Mouse (Mus musculus) stomach, embryonic 14.5 days (tissue): ENCODE data around the gene Ndufaf2. TPM values are rescaled to one million over a fixed set of nuclear protein-coding genes. Genes with fewer than 3 reads are reported as not detected.

ENCODE experiments used
- ATAC-seq: fragments of 200-750 bp; cut with Nextera tagmentation; 2 replicates; pipeline ENCODE4 v1.8.0; 2017; ENCODE audit warnings: low read depth, moderate TSS enrichment; ENCODE audit not compliant: insufficient number of reproducible peaks, insufficient read depth, low FRiP score
- H3K27ac ChIP-seq: fragments of 300-500 bp; sonication (generic); 2 replicates; pipeline ENCODE4 v1.5.1; 2014; ENCODE audit warnings: mild to moderate bottlenecking, low read length, moderate library complexity, mixed read lengths
- H3K27me3 ChIP-seq: fragments of 300-500 bp; sonication (generic); 2 replicates; pipeline ENCODE4 v1.6.1; 2014; ENCODE audit warnings: low read length, control low read depth, mixed read lengths; ENCODE audit not compliant: control insufficient read depth, insufficient read depth
- H3K36me3 ChIP-seq: fragments of 300-500 bp; sonication (generic); 2 replicates; pipeline ENCODE4 v1.6.1; 2014; ENCODE audit warnings: mild to moderate bottlenecking, control low read depth, low read length, moderate library complexity, mixed read lengths; ENCODE audit not compliant: control insufficient read depth, insufficient read depth
- H3K4me1 ChIP-seq: fragments of 300-500 bp; sonication (generic); 2 replicates; pipeline ENCODE4 v1.6.1; 2014; ENCODE audit warnings: low read length, control low read depth, mixed read lengths; ENCODE audit not compliant: control insufficient read depth, insufficient read depth
- H3K4me2 ChIP-seq: fragments of 300-500 bp; sonication (generic); replicated peaks from 2 replicates; pipeline ENCODE4 v1.6.1; 2014; ENCODE audit warnings: low read depth, low read length, control low read depth
- H3K4me3 ChIP-seq: fragments of 300-500 bp; sonication (generic); 2 replicates; pipeline ENCODE4 v1.5.1; 2014; ENCODE audit warnings: low read depth, low read length, control low read depth
- H3K9ac ChIP-seq: fragments of 300-500 bp; sonication (generic); replicated peaks from 2 replicates; pipeline ENCODE4 v1.6.1; 2014; ENCODE audit warnings: low read depth, mild to moderate bottlenecking, control low read depth, low read length, moderate library complexity, mixed read lengths
- H3K9me3 ChIP-seq: fragments of 300-500 bp; sonication (generic); 2 replicates; pipeline ENCODE4 v1.6.1; 2016; ENCODE audit warnings: low read depth, low read length, control low read depth; ENCODE audit not compliant: control insufficient read depth
- WGBS: fragments of 180-500 bp; shearing (Covaris S2); extraction: QIAGEN DNeasy Blood & Tissue Kit; methylation state at CpG from one replicate; pipeline ENCODE4 v1.1.7; 2014; 5-methylcytosine and 5-hydroxymethylcytosine counted together
- polyA plus RNA-seq: library from polyadenylated mRNA; unstranded; fragments of >200 nt; fragmentation: Nextera tagmentation; extraction: Ambion mirVana; gene quantifications from 2 replicates; pipeline ENCODE4 v1.2.1, GENCODE M21; 2014

Ndufaf2 gene
- polyA plus RNA-seq, 1 experiment from 2014 or later, result 80.7 TPM

DNA sequence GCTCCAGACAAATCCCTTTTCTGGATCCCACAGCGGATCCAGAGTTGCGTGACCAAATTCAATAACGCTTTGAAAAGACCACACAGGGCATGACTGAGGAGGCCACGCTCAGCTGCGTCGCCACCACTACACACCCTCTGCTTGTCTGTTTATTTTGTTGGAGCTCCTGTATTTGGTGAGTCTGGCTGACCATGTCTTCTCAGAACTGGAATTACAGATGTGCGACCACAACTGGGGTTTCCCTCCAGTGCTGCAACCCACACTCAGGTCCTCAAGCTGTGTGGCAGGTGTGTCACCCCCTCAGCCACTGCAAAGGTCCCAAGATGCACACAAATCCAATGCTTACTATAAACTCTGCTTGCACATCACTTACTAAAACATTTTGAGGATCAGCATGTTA lies 66.1 kb downstream of the Ndufaf2 start:
- no peak overlapping the region for H3K9ac ChIP-seq
- ATAC-seq, result no peak
- no peak overlapping the region for H3K27ac ChIP-seq
- no peaks in the 10 kb centered on the region for H3K27me3 ChIP-seq
- WGBS, result 90% methylated on average over 7 of the region's 7 CpGs
- no peaks in the 10 kb centered on the region for H3K36me3 ChIP-seq
- no peaks in the 10 kb centered on the region for H3K4me1 ChIP-seq
- no peak overlapping the region for H3K4me3 ChIP-seq
- no peak overlapping the region for H3K4me2 ChIP-seq
- no peaks in the 10 kb centered on the region for H3K9me3 ChIP-seq

DNA sequence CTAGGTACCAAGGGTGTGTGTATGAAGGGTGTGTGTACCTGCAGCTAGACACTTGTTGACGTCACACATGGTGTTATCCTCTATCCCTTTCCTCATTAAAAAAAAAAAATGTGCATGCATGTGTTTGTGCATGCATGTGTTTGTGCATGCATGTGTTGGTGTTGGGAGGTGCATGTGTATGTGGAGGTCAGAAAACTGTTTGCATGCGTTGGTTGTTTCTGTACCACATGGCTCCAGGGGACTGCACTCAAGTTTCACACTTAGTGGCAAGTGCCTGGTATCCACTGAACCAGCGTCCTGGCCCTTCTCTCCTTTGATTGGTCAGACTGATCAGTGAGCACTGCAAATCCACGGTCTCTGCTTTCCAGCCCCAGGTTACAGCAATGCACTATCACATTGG lies 71.7 kb downstream of the Ndufaf2 start:
- Histone ChIP-seq H3K4me1 (no peaks in the 10 kb centered on the region), H3K36me3 (no peaks in the 10 kb centered on the region), H3K9ac (no peak overlapping the region), H3K4me2 (no peak overlapping the region), H3K4me3 (no peak overlapping the region), H3K9me3 (no peaks in the 10 kb centered on the region), H3K27ac (no peak overlapping the region), H3K27me3 (no peaks in the 10 kb centered on the region)
- WGBS, result 74% methylated on average over 4 of the region's 4 CpGs
- ATAC-seq, result no peak

DNA sequence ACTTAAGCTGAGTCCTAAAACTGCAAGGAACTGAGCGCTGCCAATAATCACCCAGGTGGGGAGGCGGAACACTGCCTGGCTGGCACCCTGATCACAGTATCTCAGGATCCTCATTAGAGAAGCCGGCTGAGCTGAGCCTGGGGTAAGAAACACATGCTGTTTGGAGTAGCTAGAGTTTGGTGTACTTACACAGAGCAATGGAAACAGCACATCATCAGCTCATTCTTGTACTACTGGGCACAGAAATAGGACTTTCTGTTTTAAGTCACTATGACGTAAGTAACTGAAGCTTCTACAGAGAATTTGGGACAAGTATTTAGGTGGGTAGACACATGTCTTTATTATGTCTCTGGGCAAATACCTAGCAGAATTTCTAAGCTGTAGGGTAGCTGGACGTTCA lies 72.4 kb downstream of the Ndufaf2 start:
- ATAC-seq, result no peak
- Histone ChIP-seq H3K27ac (no peak overlapping the region), H3K36me3 (no peaks in the 10 kb centered on the region), H3K4me2 (no peak overlapping the region), H3K9ac (no peak overlapping the region), H3K4me3 (no peak overlapping the region), H3K9me3 (no peaks in the 10 kb centered on the region), H3K27me3 (no peaks in the 10 kb centered on the region), H3K4me1 (no peaks in the 10 kb centered on the region)
- WGBS, result 83% methylated on average over 5 of the region's 5 CpGs

DNA sequence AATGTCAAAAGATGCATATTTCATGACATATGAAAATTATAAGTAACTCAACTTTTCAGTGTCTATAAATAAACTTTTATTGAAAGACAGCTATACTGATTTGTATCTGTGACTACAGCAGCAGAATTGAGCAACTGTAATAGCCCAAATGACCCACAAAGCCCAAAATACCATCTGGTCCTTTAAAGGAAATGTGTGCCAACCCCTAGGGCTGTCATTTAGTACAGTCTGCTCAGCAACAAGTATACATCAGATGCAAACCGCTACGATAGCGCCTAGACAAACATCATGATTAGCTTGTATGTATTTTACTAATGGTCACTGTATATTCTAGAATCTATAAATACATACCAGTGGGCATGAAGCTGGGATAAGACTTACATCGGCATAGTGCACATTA lies 74.3 kb downstream of the Ndufaf2 start:
- ATAC-seq, result no peak

DNA sequence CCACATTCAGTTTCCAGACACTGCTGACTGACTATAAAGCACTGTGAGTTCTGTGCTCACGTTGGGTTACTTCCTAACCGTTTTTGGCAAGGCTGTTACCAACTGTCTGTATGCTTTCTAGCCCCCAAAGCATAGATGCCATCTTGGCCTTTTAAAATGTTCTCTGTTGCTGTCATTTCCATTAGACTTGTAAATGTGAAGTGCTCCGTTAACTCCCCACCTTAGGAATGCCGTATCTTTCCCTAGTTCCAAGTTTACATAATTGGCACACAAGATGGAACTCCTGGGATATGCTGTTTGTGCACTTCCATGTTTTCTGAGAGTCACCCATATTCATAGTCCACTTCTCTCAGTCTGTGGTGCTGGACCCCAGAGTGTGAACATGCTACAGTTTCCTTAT lies 80.5 kb downstream of the Ndufaf2 start:
- 0 out of 2 replicates have a peak, but pooled peaks cover 3% of the 10 kb centered on the region for H3K36me3 ChIP-seq
- 77% methylated on average over 4 of the region's 4 CpGs for WGBS

More for the DNA sequence above, 74.3 kb downstream of the Ndufaf2 start:
- no peaks in the 10 kb centered on the region for H3K9me3 ChIP-seq
- no peaks in the 10 kb centered on the region for H3K36me3 ChIP-seq
- WGBS, result 93% methylated on average over 4 of the region's 4 CpGs
- no peak overlapping the region for H3K9ac ChIP-seq
- H3K4me3 ChIP-seq, result no peak overlapping the region
- H3K4me1 ChIP-seq, result no peaks in the 10 kb centered on the region
- no peak overlapping the region for H3K27ac ChIP-seq
- H3K4me2 ChIP-seq, result no peak overlapping the region
- H3K27me3 ChIP-seq, result no peaks in the 10 kb centered on the region

DNA sequence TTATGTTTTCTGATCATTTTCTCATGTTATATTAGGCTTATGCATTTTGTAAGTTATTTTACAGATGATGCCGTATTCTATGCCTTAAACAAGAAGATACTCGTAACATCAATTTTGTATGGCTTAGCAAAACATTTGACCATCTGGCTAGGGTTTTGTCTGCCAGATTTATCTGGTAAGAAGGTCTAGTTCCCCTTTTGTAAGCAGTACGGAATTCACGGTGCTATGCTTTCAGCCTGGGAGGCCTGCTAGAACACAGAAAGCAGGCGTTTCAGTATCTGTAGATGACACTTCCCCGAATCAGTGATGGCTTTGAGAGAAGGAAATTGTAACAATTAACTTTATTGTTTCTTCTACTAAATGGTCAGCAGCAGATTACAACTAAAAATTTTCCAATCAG lies 80.9 kb downstream of the Ndufaf2 start:
- H3K4me3 ChIP-seq, result no peak overlapping the region
- WGBS, result 82% methylated on average over 6 of the region's 6 CpGs
- H3K36me3 ChIP-seq, result 0 out of 2 replicates have a peak, but pooled peaks cover 3% of the 10 kb centered on the region
- H3K27me3 ChIP-seq, result no peaks in the 10 kb centered on the region
- ATAC-seq, result no peak
- H3K9ac ChIP-seq, result no peak overlapping the region
- H3K9me3 ChIP-seq, result no peaks in the 10 kb centered on the region
- H3K4me1 ChIP-seq, result no peaks in the 10 kb centered on the region
- H3K4me2 ChIP-seq, result no peak overlapping the region
- no peak overlapping the region for H3K27ac ChIP-seq

More for the DNA sequence above, 80.5 kb downstream of the Ndufaf2 start:
- Histone ChIP-seq H3K4me2 (no peak overlapping the region), H3K27me3 (no peaks in the 10 kb centered on the region), H3K9me3 (no peaks in the 10 kb centered on the region), H3K9ac (no peak overlapping the region), H3K27ac (no peak overlapping the region), H3K4me3 (no peak overlapping the region), H3K4me1 (no peaks in the 10 kb centered on the region)
- no peak for ATAC-seq

DNA sequence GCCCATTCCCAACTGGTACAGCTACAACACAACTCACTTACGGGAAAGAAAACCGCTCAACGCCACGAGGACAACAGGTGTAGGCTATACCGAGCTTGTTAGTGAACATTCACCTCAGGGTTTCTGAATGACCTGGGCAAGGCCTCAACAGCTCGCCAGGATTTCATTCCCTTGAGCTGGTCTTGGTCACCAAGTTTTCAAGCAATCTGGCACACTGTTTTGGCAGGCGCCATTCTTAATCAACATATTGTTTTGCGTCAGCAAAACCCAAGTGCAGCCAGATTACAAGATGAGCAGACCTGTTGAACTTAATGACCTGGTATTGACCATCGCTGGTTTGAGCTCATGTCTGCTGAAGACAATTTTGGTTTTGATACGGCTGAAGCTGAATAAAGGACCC lies 88.3 kb downstream of the Ndufaf2 start:
- Histone ChIP-seq H3K4me1 (no peaks in the 10 kb centered on the region), H3K27me3 (no peaks in the 10 kb centered on the region), H3K9ac (no peak overlapping the region), H3K9me3 (no peaks in the 10 kb centered on the region), H3K4me3 (no peak overlapping the region), H3K4me2 (no peak overlapping the region), H3K27ac (no peak overlapping the region), H3K36me3 (0 out of 2 replicates have a peak, but pooled peaks cover 3% of the 10 kb centered on the region)
- 94% methylated on average over 10 of the region's 10 CpGs for WGBS
- no peak for ATAC-seq

DNA sequence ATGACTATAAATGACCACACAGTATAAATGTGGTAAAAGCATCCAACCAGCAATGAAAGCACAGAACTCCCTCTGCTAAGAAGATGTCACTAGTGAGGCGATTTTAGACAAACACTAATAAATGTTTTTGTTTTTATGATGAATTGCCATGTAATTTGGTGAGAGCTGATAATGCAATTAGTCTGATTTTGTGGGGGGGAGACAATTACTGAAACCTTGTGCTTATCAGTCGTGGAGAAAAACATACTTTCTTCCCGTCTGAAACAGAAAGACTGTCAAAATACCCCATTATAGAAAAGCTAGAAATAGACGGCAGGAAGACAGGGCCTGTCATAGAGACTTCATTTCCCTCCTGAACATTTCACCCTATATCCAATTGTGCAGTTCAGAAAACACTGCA lies 89.3 kb downstream of the Ndufaf2 start:
- H3K4me1 ChIP-seq, result no peaks in the 10 kb centered on the region
- H3K9me3 ChIP-seq, result no peaks in the 10 kb centered on the region
- no peak overlapping the region for H3K4me3 ChIP-seq
- no peaks in the 10 kb centered on the region for H3K27me3 ChIP-seq
- 62% methylated on average over 4 of the region's 4 CpGs for WGBS
- H3K9ac ChIP-seq, result no peak overlapping the region
- no peak overlapping the region for H3K4me2 ChIP-seq
- ATAC-seq, result no peak
- H3K36me3 ChIP-seq, result 0 out of 2 replicates have a peak, but pooled peaks cover 3% of the 10 kb centered on the region
- no peak overlapping the region for H3K27ac ChIP-seq

DNA sequence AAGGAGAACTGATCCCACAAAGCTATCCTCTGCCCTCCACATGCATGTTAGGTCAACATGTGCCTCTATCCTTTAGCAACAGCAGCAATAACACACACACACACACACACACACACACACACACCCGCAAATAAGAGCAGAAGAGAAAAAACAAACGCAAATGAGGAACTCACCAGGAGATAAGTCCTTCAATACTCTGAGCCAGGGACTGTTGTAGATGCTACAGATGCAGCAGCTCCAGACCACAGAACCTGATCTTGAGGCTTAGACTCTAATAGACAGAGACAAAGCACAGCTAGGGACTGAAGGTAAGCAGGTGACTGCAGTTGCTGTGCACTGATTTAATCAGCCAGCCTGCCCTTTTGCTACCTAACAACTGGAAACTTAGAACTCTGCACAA lies 92.4 kb downstream of the Ndufaf2 start:
- H3K4me2 ChIP-seq, result no peak overlapping the region
- H3K27ac ChIP-seq, result no peak overlapping the region
- no peak for ATAC-seq
- H3K9ac ChIP-seq, result no peak overlapping the region
- H3K4me1 ChIP-seq, result peaks cover 10% of the 10 kb centered on the region; the same call in 1 of the 2 replicates
- no peak overlapping the region for H3K4me3 ChIP-seq
- no peaks in the 10 kb centered on the region for H3K27me3 ChIP-seq
- H3K9me3 ChIP-seq, result no peaks in the 10 kb centered on the region
- H3K36me3 ChIP-seq, result no peaks in the 10 kb centered on the region
- WGBS, result 64% methylated on average over 2 of the region's 2 CpGs
